Mouse (Mus musculus): ENCODE results near the gene Ccdc50. TPM values are rescaled to one million over a fixed set of nuclear protein-coding genes. Genes with fewer than 3 reads are reported as not detected.

The Ccdc50 gene
- polyA plus RNA-seq (2014; fragmentation: Nextera tagmentation; extraction: Ambion mirVana), result 55.5 and 63.4 TPM in 2 replicates

GRCm38 (mm10) chr16:27388761-27389451 lies at the start of gene Ccdc50:
Ccdc50 (plus strand) TSS chr16:27388869.
- no peaks in the 10 kb centered on the region for H3K27me3 ChIP-seq (ENCODE audit: control insufficient read depth, insufficient read depth, low read length)
- H3K9ac ChIP-seq (ENCODE audit: low read length), result peak within 1 kb of the TSS; percentile 96
- H3K4me3 ChIP-seq (ENCODE audit: low read depth, low read length), result peak within 1 kb of the TSS; percentile 74
- no peaks in the 10 kb centered on the region; the same call in 1 of the 2 replicates for H3K4me1 ChIP-seq (ENCODE audit: control insufficient read depth, insufficient read depth, low read length)
- H3K36me3 ChIP-seq (ENCODE audit: control insufficient read depth, insufficient read depth, low read length), result no peaks in the 10 kb centered on the region
- H3K27ac ChIP-seq (replicated peaks; ENCODE audit: low read depth, low read length), result peak within 1 kb of the TSS; percentile 95
- no peaks in the 10 kb centered on the region for H3K9me3 ChIP-seq (ENCODE audit: control insufficient read depth, low read length)
- WGBS, result under 1% methylated on average over 40 of the region's 69 CpGs
- peak; percentile 83 for DNase-seq (ENCODE audit: low spot score)
- H3K4me2 ChIP-seq (ENCODE audit: low read depth, severe bottlenecking), result peak within 1 kb of the TSS; percentile 58
- ATAC-seq (ENCODE audit: insufficient number of reproducible peaks, low FRiP score, low TSS enrichment, low read depth), result peak; percentile 96

GRCm38 (mm10) chr16:27347521-27347920 lies 41.1 kb upstream of the Ccdc50 start:
- Histone ChIP-seq H3K9ac (ENCODE audit: low read length) (no peak overlapping the region), H3K27me3 (ENCODE audit: control insufficient read depth, insufficient read depth, low read length) (no peaks in the 10 kb centered on the region), H3K4me1 (ENCODE audit: control insufficient read depth, insufficient read depth, low read length) (no peaks in the 10 kb centered on the region), H3K4me2 (ENCODE audit: low read depth, severe bottlenecking) (no peak overlapping the region), H3K9me3 (ENCODE audit: control insufficient read depth, low read length) (no peaks in the 10 kb centered on the region), H3K4me3 (ENCODE audit: low read depth, low read length) (no peak overlapping the region), H3K27ac (replicated peaks; ENCODE audit: low read depth, low read length) (no peak overlapping the region), H3K36me3 (ENCODE audit: control insufficient read depth, insufficient read depth, low read length) (no peaks in the 10 kb centered on the region)
- ATAC-seq (ENCODE audit: insufficient number of reproducible peaks, low FRiP score, low TSS enrichment, low read depth) (no peak), DNase-seq (ENCODE audit: low spot score) (no peak)
- WGBS, result 80% methylated on average over 3 of the region's 3 CpGs

- H3K4me2 ChIP-seq (ENCODE audit: low read depth, severe bottlenecking), result no peak overlapping the region
- H3K36me3 ChIP-seq (ENCODE audit: control insufficient read depth, insufficient read depth, low read length), result no peaks in the 10 kb centered on the region
- no peak overlapping the region for H3K9ac ChIP-seq (ENCODE audit: low read length)
- no peaks in the 10 kb centered on the region for H3K4me1 ChIP-seq (ENCODE audit: control insufficient read depth, insufficient read depth, low read length)
- 83% methylated on average over 1 of the region's 1 CpGs for WGBS
- H3K9me3 ChIP-seq (ENCODE audit: control insufficient read depth, low read length), result no peaks in the 10 kb centered on the region
- no peaks in the 10 kb centered on the region for H3K27me3 ChIP-seq (ENCODE audit: control insufficient read depth, insufficient read depth, low read length)
- ATAC-seq (ENCODE audit: insufficient number of reproducible peaks, low FRiP score, low TSS enrichment, low read depth) (no peak), DNase-seq (ENCODE audit: low spot score) (no peak)
- H3K27ac ChIP-seq (replicated peaks; ENCODE audit: low read depth, low read length), result no peak overlapping the region
- H3K4me3 ChIP-seq (ENCODE audit: low read depth, low read length), result no peak overlapping the region
These were observed 40.3 kb upstream of the Ccdc50 start for GRCm38 (mm10) chr16:27348359-27348758.

- DNase-seq (ENCODE audit: low spot score) (no peak), ATAC-seq (ENCODE audit: insufficient number of reproducible peaks, low FRiP score, low TSS enrichment, low read depth) (no peak)
- Histone ChIP-seq H3K27me3 (ENCODE audit: control insufficient read depth, insufficient read depth, low read length) (no peaks in the 10 kb centered on the region), H3K9me3 (ENCODE audit: control insufficient read depth, low read length) (no peaks in the 10 kb centered on the region), H3K4me3 (ENCODE audit: low read depth, low read length) (no peak overlapping the region), H3K36me3 (ENCODE audit: control insufficient read depth, insufficient read depth, low read length) (no peaks in the 10 kb centered on the region), H3K9ac (ENCODE audit: low read length) (no peak overlapping the region), H3K4me2 (ENCODE audit: low read depth, severe bottlenecking) (no peak overlapping the region), H3K27ac (replicated peaks; ENCODE audit: low read depth, low read length) (no peak overlapping the region), H3K4me1 (ENCODE audit: control insufficient read depth, insufficient read depth, low read length) (no peaks in the 10 kb centered on the region)
- WGBS, result 95% methylated on average over 2 of the region's 2 CpGs
These were observed 39.4 kb upstream of the Ccdc50 start for GRCm38 (mm10) chr16:27349235-27349634.

- WGBS, result 89% methylated on average over 7 of the region's 7 CpGs
- H3K36me3 ChIP-seq (ENCODE audit: control insufficient read depth, insufficient read depth, low read length), result no peaks in the 10 kb centered on the region
- no peaks in the 10 kb centered on the region for H3K4me1 ChIP-seq (ENCODE audit: control insufficient read depth, insufficient read depth, low read length)
- H3K27ac ChIP-seq (replicated peaks; ENCODE audit: low read depth, low read length), result no peak overlapping the region
- no peak for ATAC-seq (ENCODE audit: insufficient number of reproducible peaks, low FRiP score, low TSS enrichment, low read depth)
- no peaks in the 10 kb centered on the region for H3K27me3 ChIP-seq (ENCODE audit: control insufficient read depth, insufficient read depth, low read length)
- no peak overlapping the region for H3K4me2 ChIP-seq (ENCODE audit: low read depth, severe bottlenecking)
- DNase-seq (ENCODE audit: low spot score), result no peak
- H3K9me3 ChIP-seq (ENCODE audit: control insufficient read depth, low read length), result no peaks in the 10 kb centered on the region
- H3K4me3 ChIP-seq (ENCODE audit: low read depth, low read length), result no peak overlapping the region
- no peak overlapping the region for H3K9ac ChIP-seq (ENCODE audit: low read length)
These were observed 38.7 kb upstream of the Ccdc50 start for GRCm38 (mm10) chr16:27349878-27350532.

GRCm38 (mm10) chr16:27354464-27354863 lies 34.2 kb upstream of the Ccdc50 start:
- no peaks in the 10 kb centered on the region for H3K9me3 ChIP-seq (ENCODE audit: control insufficient read depth, low read length)
- H3K27me3 ChIP-seq (ENCODE audit: control insufficient read depth, insufficient read depth, low read length), result no peaks in the 10 kb centered on the region
- ATAC-seq (ENCODE audit: insufficient number of reproducible peaks, low FRiP score, low TSS enrichment, low read depth) (no peak), DNase-seq (ENCODE audit: low spot score) (no peak)
- H3K4me2 ChIP-seq (ENCODE audit: low read depth, severe bottlenecking), result no peak overlapping the region
- H3K27ac ChIP-seq (replicated peaks; ENCODE audit: low read depth, low read length), result no peak overlapping the region
- H3K4me1 ChIP-seq (ENCODE audit: control insufficient read depth, insufficient read depth, low read length), result no peaks in the 10 kb centered on the region
- no peak overlapping the region for H3K9ac ChIP-seq (ENCODE audit: low read length)
- WGBS, result 89% methylated on average over 2 of the region's 2 CpGs
- no peaks in the 10 kb centered on the region for H3K36me3 ChIP-seq (ENCODE audit: control insufficient read depth, insufficient read depth, low read length)
- H3K4me3 ChIP-seq (ENCODE audit: low read depth, low read length), result no peak overlapping the region

GRCm38 (mm10) chr16:27360059-27360458 lies 28.6 kb upstream of the Ccdc50 start:
- no peak overlapping the region for H3K27ac ChIP-seq (replicated peaks; ENCODE audit: low read depth, low read length)
- H3K27me3 ChIP-seq (ENCODE audit: control insufficient read depth, insufficient read depth, low read length), result no peaks in the 10 kb centered on the region
- WGBS, result 98% methylated on average over 1 of the region's 1 CpGs
- no peaks in the 10 kb centered on the region for H3K36me3 ChIP-seq (ENCODE audit: control insufficient read depth, insufficient read depth, low read length)
- DNase-seq (ENCODE audit: low spot score) (no peak), ATAC-seq (ENCODE audit: insufficient number of reproducible peaks, low FRiP score, low TSS enrichment, low read depth) (no peak)
- no peak overlapping the region for H3K4me2 ChIP-seq (ENCODE audit: low read depth, severe bottlenecking)
- no peak overlapping the region for H3K9ac ChIP-seq (ENCODE audit: low read length)
- H3K4me3 ChIP-seq (ENCODE audit: low read depth, low read length), result no peak overlapping the region
- H3K9me3 ChIP-seq (ENCODE audit: control insufficient read depth, low read length), result no peaks in the 10 kb centered on the region
- no peaks in the 10 kb centered on the region for H3K4me1 ChIP-seq (ENCODE audit: control insufficient read depth, insufficient read depth, low read length)

GRCm38 (mm10) chr16:27370191-27370590 lies 18.5 kb upstream of the Ccdc50 start, which contains the start of gene Uts2b:
Uts2b (minus strand) TSS chr16:27370239.
- Histone ChIP-seq H3K4me2 (ENCODE audit: low read depth, severe bottlenecking) (no peak within 1 kb of the TSS), H3K27ac (replicated peaks; ENCODE audit: low read depth, low read length) (no peak within 1 kb of the TSS), H3K9me3 (ENCODE audit: control insufficient read depth, low read length) (no peaks in the 10 kb centered on the region), H3K4me1 (ENCODE audit: control insufficient read depth, insufficient read depth, low read length) (0 out of 2 replicates have a peak, but pooled peaks cover 2% of the 10 kb centered on the region), H3K27me3 (ENCODE audit: control insufficient read depth, insufficient read depth, low read length) (no peaks in the 10 kb centered on the region), H3K9ac (ENCODE audit: low read length) (no peak within 1 kb of the TSS), H3K36me3 (ENCODE audit: control insufficient read depth, insufficient read depth, low read length) (no peaks in the 10 kb centered on the region), H3K4me3 (ENCODE audit: low read depth, low read length) (no peak within 1 kb of the TSS)
- DNase-seq (ENCODE audit: low spot score) (no peak), ATAC-seq (ENCODE audit: insufficient number of reproducible peaks, low FRiP score, low TSS enrichment, low read depth) (no peak)
- 45% methylated on average over 8 of the region's 8 CpGs for whole genome bisulfite sequencing

All from limb, embryonic 11.5 days (tissue).